Mouse (Mus musculus): ENCODE data around the gene Rpl13a.

DNA sequence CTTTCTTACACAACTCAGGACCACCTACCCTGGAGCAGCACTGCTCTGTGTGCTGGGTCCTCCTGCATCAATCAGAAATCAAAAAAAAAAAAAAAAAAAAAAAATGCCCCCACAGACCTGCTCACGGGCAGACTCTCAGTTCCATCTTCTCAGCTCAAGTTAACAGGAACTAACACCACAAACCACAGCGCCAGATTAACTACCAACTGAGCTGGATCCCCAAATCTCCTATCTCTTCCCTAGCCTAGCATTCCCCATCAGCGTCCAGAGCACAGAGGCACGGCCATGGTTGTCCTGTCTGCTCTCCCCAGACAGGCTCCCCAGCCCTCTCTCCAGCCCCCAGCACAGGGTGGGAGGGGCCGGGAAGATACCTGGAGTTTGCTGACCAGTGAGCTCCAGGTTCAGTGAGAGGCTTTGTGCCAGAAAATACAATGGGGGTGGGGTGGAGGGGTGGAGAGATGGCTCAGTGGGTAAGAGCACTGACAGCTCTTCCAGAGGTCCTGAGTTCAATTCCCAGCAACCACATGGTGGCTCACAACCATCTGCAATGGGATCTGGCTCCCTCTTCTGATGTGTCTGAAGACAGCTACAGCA, 21.4 kb downstream of the Rpl13a start:
- TF ChIP-seq POLR2A (IDR thresholded peaks at IDR 0.05; ENCODE audit: borderline replicate concordance, extremely low read depth, insufficient read depth, insufficient read length, poor library complexity, severe bottlenecking) (no peak), CTCF (IDR thresholded peaks at IDR 0.05; ENCODE audit: borderline replicate concordance, extremely low read depth, insufficient read depth, insufficient read length) (no peak)
